Mouse (Mus musculus) forebrain, embryonic 16.5 days (tissue): ENCODE measurements around the gene Xrcc1. TPM values are rescaled to one million over a fixed set of nuclear protein-coding genes. Genes with fewer than 3 reads are reported as not detected.

ENCODE experiments used
- ATAC-seq: fragments of 200-750 bp; cut with Nextera tagmentation; 2 replicates; pipeline ENCODE4 v1.8.0; 2017; ENCODE audit warnings: mild to moderate bottlenecking, moderate library complexity
- H3K27ac ChIP-seq: fragments of 300-500 bp; sonication (generic); 2 replicates; pipeline ENCODE4 v1.5.1; 2014; ENCODE audit warnings: low read length, control low read depth
- H3K27me3 ChIP-seq: fragments of 300-500 bp; sonication (generic); replicated peaks from 2 replicates; pipeline ENCODE4 v1.6.1; 2014; ENCODE audit warnings: low read length; ENCODE audit not compliant: control insufficient read depth, insufficient read depth
- H3K36me3 ChIP-seq: fragments of 300-500 bp; sonication (generic); 2 replicates; pipeline ENCODE4 v1.6.1; 2014; ENCODE audit not compliant: control insufficient read depth, insufficient read depth
- H3K4me1 ChIP-seq: fragments of 300-500 bp; sonication (generic); replicated peaks from 2 replicates; pipeline ENCODE4 v1.6.1; 2014; ENCODE audit warnings: low read length; ENCODE audit not compliant: control insufficient read depth, insufficient read depth
- H3K4me2 ChIP-seq: fragments of 300-500 bp; sonication (generic); 2 replicates; pipeline ENCODE4 v1.6.1; 2014; ENCODE audit warnings: mild to moderate bottlenecking, low read length, control low read depth
- H3K4me3 ChIP-seq: fragments of 300-500 bp; sonication (generic); replicated peaks from 2 replicates; pipeline ENCODE4 v1.5.1; 2014; ENCODE audit warnings: mild to moderate bottlenecking, low read length, control low read depth
- H3K9ac ChIP-seq: fragments of 300-500 bp; sonication (generic); replicated peaks from 2 replicates; pipeline ENCODE4 v1.6.1; 2014; ENCODE audit warnings: low read depth, low read length, control low read depth
- H3K9me3 ChIP-seq: fragments of 300-500 bp; sonication (generic); 2 replicates; pipeline ENCODE4 v1.6.1; 2016; ENCODE audit warnings: low read length; ENCODE audit not compliant: control insufficient read depth
- WGBS: fragments of 180-500 bp; shearing (Covaris S2); extraction: QIAGEN DNeasy Blood & Tissue Kit; methylation state at CpG from one replicate; pipeline ENCODE4 v1.1.7; 2014; 5-methylcytosine and 5-hydroxymethylcytosine counted together
- polyA plus RNA-seq: library from polyadenylated mRNA; unstranded; fragments of >200 nt; fragmentation: Nextera tagmentation; extraction: Ambion mirVana; gene quantifications from 2 replicates; pipeline ENCODE4 v1.2.1, GENCODE M21; 2015

The Xrcc1 gene
- polyA plus RNA-seq, 1 experiment from 2014 or later = 80.2 TPM

DNA sequence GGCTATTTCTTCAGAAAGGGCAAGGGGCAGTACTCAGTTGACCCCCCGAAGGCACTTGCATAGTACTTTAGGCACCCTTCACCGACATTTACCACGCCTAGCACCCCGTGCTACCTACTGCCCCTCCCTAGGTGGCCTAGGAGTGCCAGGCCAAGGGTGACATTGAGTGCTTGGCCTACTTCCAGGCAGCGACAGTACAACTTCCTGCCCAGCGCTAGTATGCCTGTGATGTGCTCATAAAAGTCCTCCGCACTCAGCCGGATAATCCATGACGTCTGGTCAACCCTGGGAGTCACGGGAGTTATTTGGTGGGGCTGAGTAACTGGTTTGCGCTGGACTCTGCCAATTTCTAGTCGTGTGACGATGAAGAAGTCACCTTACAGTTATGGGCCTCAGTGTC is 42.2 kb downstream of the Xrcc1 start:
- H3K36me3 ChIP-seq = no peaks in the 10 kb centered on the region
- ATAC-seq = no peak

DNA sequence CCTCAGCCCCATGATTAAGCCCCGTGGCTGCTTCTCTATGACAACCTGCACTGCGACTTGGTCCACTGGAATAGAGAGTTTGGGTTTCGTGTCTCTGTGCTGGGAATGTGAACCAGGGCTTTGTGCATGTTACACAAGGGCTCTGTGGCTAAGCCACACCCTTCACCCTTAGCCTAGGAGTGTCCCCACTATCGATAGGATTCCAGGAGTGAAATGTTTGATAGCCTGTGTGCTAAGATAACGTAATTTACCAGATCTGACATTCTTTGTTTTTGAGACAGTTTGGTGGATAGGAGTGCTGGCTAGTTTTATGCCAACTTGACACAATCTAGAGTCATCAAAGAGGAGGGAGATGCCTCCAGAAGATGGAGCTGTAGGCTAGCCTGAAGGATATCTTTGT is 45.6 kb downstream of the Xrcc1 start:
- Histone ChIP-seq H3K4me1 (peaks cover 23% of the 10 kb centered on the region), H3K36me3 (no peaks in the 10 kb centered on the region), H3K27me3 (no peaks in the 10 kb centered on the region), H3K4me3 (no peak overlapping the region), H3K9me3 (no peaks in the 10 kb centered on the region), H3K9ac (no peak overlapping the region), H3K4me2 (no peak overlapping the region), H3K27ac (no peak overlapping the region)
- 76% methylated on average over 5 of the region's 5 CpGs for WGBS
- ATAC-seq = no peak

More for the DNA sequence above, 42.2 kb downstream of the Xrcc1 start:
- Histone ChIP-seq H3K27me3 (peaks cover 18% of the 10 kb centered on the region), H3K4me3 (no peak overlapping the region), H3K9ac (no peak overlapping the region), H3K4me2 (no peak overlapping the region), H3K4me1 (peaks cover 14% of the 10 kb centered on the region), H3K9me3 (no peaks in the 10 kb centered on the region), H3K27ac (no peak overlapping the region)
- WGBS = 88% methylated on average over 13 of the region's 13 CpGs

DNA sequence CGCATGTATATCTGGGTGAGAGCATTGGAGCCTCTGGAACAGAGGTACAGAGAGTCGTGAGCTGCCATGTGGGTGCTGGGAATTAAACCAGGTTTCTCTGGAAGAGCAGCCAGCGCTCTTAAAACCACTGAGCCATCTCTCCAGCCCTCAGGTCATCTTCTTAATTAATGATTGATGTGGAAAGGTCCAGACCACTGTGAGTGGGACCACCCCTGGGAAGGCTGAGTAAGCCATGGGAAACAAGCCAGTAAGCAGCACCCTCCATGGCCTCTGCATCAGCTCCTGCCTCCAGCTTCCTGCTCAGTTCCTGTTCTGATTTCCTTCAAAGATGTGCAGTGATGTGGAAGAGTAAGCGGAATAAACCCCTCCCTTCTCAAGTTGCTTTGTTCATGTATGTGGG is 46.1 kb downstream of the Xrcc1 start:
- ATAC-seq = no peak
- H3K27ac ChIP-seq = no peak overlapping the region
- H3K27me3 ChIP-seq = no peaks in the 10 kb centered on the region
- WGBS = 52% methylated on average over 4 of the region's 4 CpGs
- H3K36me3 ChIP-seq = no peaks in the 10 kb centered on the region
- H3K4me2 ChIP-seq = no peak overlapping the region
- H3K9me3 ChIP-seq = no peaks in the 10 kb centered on the region
- peaks cover 20% of the 10 kb centered on the region for H3K4me1 ChIP-seq
- H3K4me3 ChIP-seq = no peak overlapping the region
- H3K9ac ChIP-seq = no peak overlapping the region

DNA sequence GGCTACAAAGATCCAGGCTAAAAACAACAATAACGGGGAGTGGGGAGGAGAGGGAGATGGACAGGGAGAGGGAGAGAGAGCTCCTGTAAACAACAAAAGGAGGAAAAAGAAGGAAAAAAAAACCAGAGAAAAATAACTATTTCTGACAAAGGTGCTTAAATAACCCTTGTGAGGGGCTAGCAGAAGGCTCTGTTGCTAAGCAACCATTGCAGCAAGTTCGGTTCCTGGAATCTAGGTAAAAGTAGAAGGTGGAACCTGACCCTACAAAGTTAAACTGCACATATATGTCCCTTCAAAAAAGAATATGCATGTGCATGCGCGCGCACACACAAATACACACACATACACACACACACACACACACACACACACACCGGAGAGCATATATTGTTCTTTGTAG is 46.7 kb downstream of the Xrcc1 start:
- no peak overlapping the region for H3K9ac ChIP-seq
- no peak overlapping the region for H3K4me3 ChIP-seq
- no peak overlapping the region for H3K4me2 ChIP-seq
- H3K27me3 ChIP-seq = no peaks in the 10 kb centered on the region
- H3K27ac ChIP-seq = no peak overlapping the region
- ATAC-seq = no peak
- WGBS = 70% methylated on average over 6 of the region's 6 CpGs
- peaks cover 16% of the 10 kb centered on the region for H3K4me1 ChIP-seq
- no peaks in the 10 kb centered on the region for H3K9me3 ChIP-seq
- no peaks in the 10 kb centered on the region for H3K36me3 ChIP-seq

DNA sequence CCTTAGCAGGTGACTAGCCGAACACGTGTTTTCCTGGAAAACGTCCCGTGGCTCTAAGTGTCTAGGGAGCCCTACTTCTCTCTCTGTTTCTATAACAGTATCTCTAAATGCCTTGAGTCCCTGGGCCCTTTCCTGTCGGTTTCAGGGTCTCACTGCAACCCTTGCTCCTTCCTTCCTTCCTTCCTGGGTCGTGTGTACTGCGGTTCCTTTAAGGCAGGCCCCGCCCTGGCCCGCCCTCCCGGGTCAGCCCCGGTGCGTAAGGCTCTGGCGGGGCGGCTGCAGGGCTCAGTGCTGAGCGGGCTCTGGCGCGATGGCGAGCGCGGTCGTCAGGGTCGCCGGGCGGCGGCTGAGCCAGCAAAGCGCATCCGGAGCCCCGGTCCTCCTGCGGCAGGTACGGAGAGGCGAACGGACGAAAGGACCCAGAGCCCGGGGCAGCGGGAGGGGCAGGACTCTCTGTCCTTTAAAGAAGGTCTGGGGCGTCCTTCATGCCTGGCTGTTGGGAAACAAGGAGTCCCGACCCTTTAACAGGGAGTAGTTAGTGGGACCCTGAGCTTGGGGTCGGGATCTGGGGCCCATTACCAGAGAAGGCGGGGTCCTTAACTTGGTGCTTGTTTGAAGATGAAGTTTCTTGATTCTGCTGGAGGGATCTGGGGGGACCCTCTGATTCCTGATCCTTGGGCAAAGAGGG is 47.7 kb downstream of the Xrcc1 start:
- Histone ChIP-seq H3K36me3 (no peaks in the 10 kb centered on the region), H3K27ac (no peak overlapping the region), H3K4me2 (peak overlapping the region; percentile 70), H3K4me3 (peak overlapping the region; percentile 70), H3K9ac (peak overlapping the region; percentile 78), H3K27me3 (no peaks in the 10 kb centered on the region), H3K9me3 (no peaks in the 10 kb centered on the region), H3K4me1 (peaks cover 14% of the 10 kb centered on the region)
- ATAC-seq = peak; percentile 90
- 2% methylated on average over 38 of the region's 39 CpGs for WGBS

DNA sequence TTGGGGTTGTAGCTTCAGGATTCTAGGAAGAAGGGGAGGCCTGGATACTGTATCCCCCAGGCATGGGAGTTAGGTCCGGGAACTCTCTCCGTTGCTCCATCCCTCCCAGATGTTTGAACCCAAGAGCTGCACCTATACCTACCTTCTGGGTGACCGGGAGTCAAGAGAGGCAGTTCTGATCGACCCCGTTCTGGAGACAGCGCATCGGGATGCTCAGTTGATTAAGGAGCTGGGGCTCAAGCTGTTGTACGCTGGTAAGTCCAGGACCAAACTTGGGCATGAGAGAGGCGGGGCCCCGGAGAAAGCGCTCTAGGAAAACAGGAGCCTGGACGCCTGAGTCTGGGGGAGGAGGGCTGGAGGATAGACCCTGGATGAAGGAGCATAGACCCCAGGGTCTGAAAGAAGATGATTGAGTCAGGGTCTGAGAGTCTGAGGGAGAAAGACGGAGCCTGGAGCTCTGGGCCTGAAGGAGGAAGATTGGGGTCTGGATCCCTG is 48.3 kb downstream of the Xrcc1 start:
- H3K9ac ChIP-seq = peak overlapping the region; percentile 78
- H3K27ac ChIP-seq = no peak overlapping the region
- peak; percentile 24 for ATAC-seq
- peak overlapping the region; percentile 70 for H3K4me3 ChIP-seq
- H3K9me3 ChIP-seq = no peaks in the 10 kb centered on the region
- 4% methylated on average over 13 of the region's 13 CpGs for WGBS
- peak overlapping the region; percentile 70 for H3K4me2 ChIP-seq
- no peaks in the 10 kb centered on the region for H3K27me3 ChIP-seq
- H3K4me1 ChIP-seq = peaks cover 14% of the 10 kb centered on the region
- no peaks in the 10 kb centered on the region for H3K36me3 ChIP-seq

DNA sequence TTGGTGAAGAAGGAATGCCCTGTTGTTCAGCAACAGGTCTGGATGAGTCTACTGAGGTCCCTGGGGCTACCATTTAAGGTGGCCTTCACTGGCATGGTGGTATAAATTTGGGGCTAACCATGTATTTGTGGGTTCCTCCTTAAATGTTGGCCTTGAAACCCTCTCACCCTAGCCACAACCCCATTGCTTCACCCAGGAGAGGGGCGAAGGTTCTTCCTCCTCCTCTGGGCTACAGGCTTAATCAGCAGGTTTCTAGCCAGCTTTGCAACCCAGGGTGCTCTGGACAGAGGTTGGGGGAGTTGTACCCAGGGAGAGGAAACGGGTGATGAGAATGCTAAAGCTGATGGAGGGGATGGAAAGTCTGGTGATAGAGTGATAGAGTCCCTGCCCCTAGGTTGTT is 49.4 kb downstream of the Xrcc1 start:
- no peak for ATAC-seq
- 78% methylated on average over 2 of the region's 2 CpGs for WGBS
- Histone ChIP-seq H3K9ac (no peak overlapping the region), H3K4me3 (no peak overlapping the region), H3K27ac (no peak overlapping the region), H3K36me3 (no peaks in the 10 kb centered on the region), H3K9me3 (no peaks in the 10 kb centered on the region), H3K27me3 (no peaks in the 10 kb centered on the region), H3K4me1 (peaks cover 14% of the 10 kb centered on the region), H3K4me2 (no peak overlapping the region)

DNA sequence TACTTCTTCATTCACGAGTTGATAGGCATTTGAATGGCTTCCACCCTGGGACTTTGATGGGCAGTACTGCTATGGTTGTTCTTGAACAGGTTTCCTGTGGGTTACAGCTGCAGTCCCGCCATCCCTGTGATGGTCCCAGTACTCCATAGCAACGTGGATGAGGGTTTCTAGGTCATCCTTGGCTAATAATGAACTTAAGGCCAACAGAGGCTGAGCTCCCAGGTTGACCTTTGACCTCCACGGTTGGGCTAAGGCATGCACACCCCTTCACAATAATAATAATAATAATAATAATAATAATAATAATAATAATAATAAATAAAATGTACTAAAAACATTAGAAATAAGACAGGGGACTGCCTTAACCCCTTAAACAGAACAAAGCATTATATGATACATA is 52.0 kb downstream of the Xrcc1 start:
- WGBS = 77% methylated on average over 4 of the region's 4 CpGs

DNA sequence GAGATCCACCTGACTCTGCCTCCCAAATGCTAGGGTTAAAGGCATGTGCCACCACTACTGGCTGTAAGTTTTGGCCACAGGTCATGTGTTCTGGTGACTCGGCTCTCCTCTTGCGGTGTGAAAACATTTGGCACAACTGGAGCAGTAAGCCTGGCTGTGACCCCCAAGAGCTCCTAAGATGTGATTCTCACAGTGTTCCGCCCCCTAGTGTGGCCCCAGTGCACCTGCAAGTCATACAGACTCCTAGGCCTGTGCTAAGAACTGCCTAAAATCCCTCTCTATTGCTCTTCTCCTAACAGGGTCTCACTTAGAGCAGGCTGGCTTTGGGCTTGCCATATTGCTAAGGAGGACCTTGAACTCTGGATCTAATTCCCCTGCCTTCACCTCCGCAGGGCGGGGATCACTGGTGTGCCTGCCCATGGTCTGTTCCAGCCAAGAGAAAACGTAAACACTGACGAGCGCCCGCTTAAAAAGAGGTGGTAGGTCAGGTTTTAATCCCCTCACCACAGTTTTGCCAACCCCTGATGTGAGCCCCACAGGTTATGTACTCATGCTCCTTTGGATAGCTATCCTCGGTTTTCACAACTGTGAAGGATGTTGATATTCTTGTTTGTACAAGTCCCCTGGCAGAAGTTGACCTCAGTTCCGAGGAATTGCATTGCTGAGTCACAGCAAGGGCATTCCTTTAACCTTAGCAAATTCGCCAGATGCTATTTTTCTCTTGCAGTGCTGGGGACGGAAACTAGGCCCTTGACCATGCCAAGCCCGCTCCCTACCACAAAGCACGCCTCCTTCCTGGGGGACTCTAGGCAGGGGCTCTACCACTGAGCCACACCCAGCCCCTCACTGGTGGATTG is 53.4 kb downstream of the Xrcc1 start:
- H3K4me2 ChIP-seq = no peak overlapping the region
- H3K9ac ChIP-seq = no peak overlapping the region
- no peak overlapping the region for H3K27ac ChIP-seq
- no peak for ATAC-seq
- H3K27me3 ChIP-seq = no peaks in the 10 kb centered on the region
- 82% methylated on average over 15 of the region's 15 CpGs for WGBS
- H3K9me3 ChIP-seq = no peaks in the 10 kb centered on the region
- peaks cover 8% of the 10 kb centered on the region for H3K4me1 ChIP-seq
- no peaks in the 10 kb centered on the region for H3K36me3 ChIP-seq
- no peak overlapping the region for H3K4me3 ChIP-seq

More for the DNA sequence above, 52.0 kb downstream of the Xrcc1 start:
- Histone ChIP-seq H3K27ac (no peak overlapping the region), H3K36me3 (no peaks in the 10 kb centered on the region), H3K27me3 (no peaks in the 10 kb centered on the region), H3K9ac (no peak overlapping the region), H3K4me1 (peaks cover 18% of the 10 kb centered on the region), H3K9me3 (no peaks in the 10 kb centered on the region), H3K4me2 (no peak overlapping the region), H3K4me3 (no peak overlapping the region)
- ATAC-seq = no peak
